22 mouse cellular contexts compared by ENCODE assay signal in genomic region chr5:120294526-120295078, GRCm38 (mm10).
DNase-seq lines count a peak whose midpoint lies in the region; ATAC-seq and TF ChIP-seq lines count a peak whose summit lies in the region.
"Had no signal": no experiment of that assay in that cellular context is flagged by ENCODE, and none has a peak within 500 bp of the region (broad histone marks: within the 10 kb centered on the region; RNA-seq: fewer than 3 reads in every experiment).

No protein-coding gene starts in this region.

- H3K9me3 ChIP-seq in forebrain, embryonic 13.5 days (replicated peaks): peaks cover 4% of the 10 kb centered on the region; the same call in 1 of the 2 replicates
- no peaks in the 10 kb centered on the region; the same call in 1 of the 2 replicates for H3K9me3 ChIP-seq in forebrain, embryonic 15.5 days
- H3K9me3 ChIP-seq in midbrain, embryonic 10.5 days (replicated peaks): peaks cover 12% of the 10 kb centered on the region
- H3K9me3 ChIP-seq in midbrain, postnatal 0 days (ENCODE audit: low read length): no peaks in the 10 kb centered on the region
- H3K9me3 ChIP-seq in midbrain, embryonic 16.5 days (replicated peaks; ENCODE audit: control insufficient read depth, low read length, poor library complexity, severe bottlenecking): no peaks in the 10 kb centered on the region
- H3K9me3 ChIP-seq: intestine, embryonic 15.5 days; liver, embryonic 15.5 days had no signal

- ATAC-seq in forebrain, embryonic 13.5 days: no peak
- no peak for ATAC-seq in forebrain, embryonic 15.5 days (replicated peaks)
- no peak for ATAC-seq in midbrain, postnatal 0 days (ENCODE audit: low FRiP score)
- peak; percentile 26; the same call in 1 of the 2 replicates for ATAC-seq in megakaryocyte progenitor cell, adult 5-6 weeks (replicated peaks; ENCODE audit: poor library complexity)
- 0 out of 2 replicates have a peak, but pooled peaks have one; percentile 27 for ATAC-seq in midbrain, embryonic 16.5 days
- ATAC-seq: intestine, embryonic 15.5 days had no signal

- TF ChIP-seq CTCF in midbrain, postnatal 0 days (IDR thresholded peaks at IDR 0.05): no peak

- H3K4me3 ChIP-seq in forebrain, embryonic 13.5 days: no peak overlapping the region
- no peak overlapping the region for H3K4me3 ChIP-seq in forebrain, embryonic 15.5 days
- H3K4me3 ChIP-seq in midbrain, embryonic 10.5 days: no peak overlapping the region
- H3K4me3 ChIP-seq in midbrain, postnatal 0 days (ENCODE audit: low read depth, low read length): no peak overlapping the region
- H3K4me3 ChIP-seq in midbrain, embryonic 16.5 days (ENCODE audit: low read depth, low read length): no peak overlapping the region
- H3K4me3 ChIP-seq: embryonic facial prominence, embryonic 15.5 days; intestine, embryonic 15.5 days; limb, embryonic 12.5 days; liver, embryonic 15.5 days had no signal

- WGBS in forebrain, embryonic 13.5 days: 41% methylated on average over 16 of the region's 16 CpGs
- WGBS in forebrain, embryonic 15.5 days: 45% methylated on average over 16 of the region's 16 CpGs
- 37% methylated on average over 16 of the region's 16 CpGs for WGBS in midbrain, embryonic 10.5 days
- 35% methylated on average over 16 of the region's 16 CpGs for WGBS in midbrain, postnatal 0 days
- 31% methylated on average over 15 of the region's 16 CpGs for WGBS in midbrain, embryonic 16.5 days

- no peak overlapping the region for H3K4me2 ChIP-seq in forebrain, embryonic 13.5 days
- no peak overlapping the region for H3K4me2 ChIP-seq in forebrain, embryonic 15.5 days (replicated peaks)
- no peak overlapping the region for H3K4me2 ChIP-seq in midbrain, postnatal 0 days (ENCODE audit: low read depth, low read length, poor library complexity, severe bottlenecking)
- no peak overlapping the region for H3K4me2 ChIP-seq in midbrain, embryonic 16.5 days (ENCODE audit: low read length)
- H3K4me2 ChIP-seq: embryonic facial prominence, embryonic 15.5 days; heart, embryonic 11.5 days; intestine, embryonic 15.5 days; limb, embryonic 12.5 days; liver, embryonic 15.5 days had no signal

- peaks cover 34% of the 10 kb centered on the region for H3K27me3 ChIP-seq in forebrain, embryonic 13.5 days
- H3K27me3 ChIP-seq in forebrain, embryonic 15.5 days: peaks cover 4% of the 10 kb centered on the region; the same call in 1 of the 2 replicates
- peaks cover 98% of the 10 kb centered on the region for H3K27me3 ChIP-seq in midbrain, embryonic 10.5 days (ENCODE audit: low read depth, poor library complexity, severe bottlenecking)
- no peaks in the 10 kb centered on the region; the same call in 1 of the 2 replicates for H3K27me3 ChIP-seq in midbrain, postnatal 0 days (ENCODE audit: insufficient read depth, low read length)
- no peaks in the 10 kb centered on the region for H3K27me3 ChIP-seq in midbrain, embryonic 16.5 days (ENCODE audit: control insufficient read depth, insufficient read depth, low read depth, low read length)

- H3K4me1 ChIP-seq in forebrain, embryonic 13.5 days: peaks cover 15% of the 10 kb centered on the region
- H3K4me1 ChIP-seq in forebrain, embryonic 15.5 days: no peaks in the 10 kb centered on the region
- H3K4me1 ChIP-seq in midbrain, embryonic 10.5 days: peaks cover 25% of the 10 kb centered on the region
- no peaks in the 10 kb centered on the region for H3K4me1 ChIP-seq in midbrain, postnatal 0 days (ENCODE audit: insufficient read depth, low read length)
- H3K4me1 ChIP-seq in midbrain, embryonic 16.5 days (ENCODE audit: control insufficient read depth, insufficient read depth, low read length): peaks cover 9% of the 10 kb centered on the region
- H3K4me1 ChIP-seq: intestine, embryonic 15.5 days; liver, embryonic 15.5 days had no signal

- no peak overlapping the region for H3K27ac ChIP-seq in forebrain, embryonic 13.5 days
- H3K27ac ChIP-seq in forebrain, embryonic 15.5 days (replicated peaks): no peak overlapping the region
- peak overlapping the region; percentile 59 for H3K27ac ChIP-seq in midbrain, embryonic 10.5 days (replicated peaks)
- no peak overlapping the region for H3K27ac ChIP-seq in midbrain, postnatal 0 days (ENCODE audit: low read depth, low read length)
- H3K27ac ChIP-seq in midbrain, embryonic 16.5 days (ENCODE audit: low read length): peak overlapping the region; percentile 42; the same call in 1 of the 2 replicates
- H3K27ac ChIP-seq: embryonic facial prominence, embryonic 15.5 days; intestine, embryonic 15.5 days; limb, embryonic 12.5 days; liver, embryonic 15.5 days; macrophage had no signal

- no peaks in the 10 kb centered on the region for H3K36me3 ChIP-seq in forebrain, embryonic 13.5 days (ENCODE audit: poor library complexity, severe bottlenecking)
- no peaks in the 10 kb centered on the region for H3K36me3 ChIP-seq in forebrain, embryonic 15.5 days
- no peaks in the 10 kb centered on the region for H3K36me3 ChIP-seq in midbrain, embryonic 10.5 days
- no peaks in the 10 kb centered on the region for H3K36me3 ChIP-seq in midbrain, postnatal 0 days (ENCODE audit: insufficient read depth, low read length)
- H3K36me3 ChIP-seq in midbrain, embryonic 16.5 days (ENCODE audit: control insufficient read depth, insufficient read depth, low read length): no peaks in the 10 kb centered on the region
- H3K36me3 ChIP-seq: embryonic facial prominence, embryonic 15.5 days; intestine, embryonic 15.5 days; limb, embryonic 12.5 days; liver, embryonic 15.5 days had no signal

- H3K9ac ChIP-seq in forebrain, embryonic 13.5 days: peak overlapping the region; percentile 43; the same call in 1 of the 2 replicates
- H3K9ac ChIP-seq in forebrain, embryonic 15.5 days (replicated peaks): no peak overlapping the region
- H3K9ac ChIP-seq in midbrain, postnatal 0 days (replicated peaks; ENCODE audit: low read length, poor library complexity, severe bottlenecking): no peak overlapping the region
- H3K9ac ChIP-seq in midbrain, embryonic 16.5 days (ENCODE audit: low read depth, low read length): 0 out of 2 replicates have a peak overlapping the region, but pooled peaks have one; percentile 26
- H3K9ac ChIP-seq: embryonic facial prominence, embryonic 15.5 days; intestine, embryonic 15.5 days; limb, embryonic 12.5 days; liver, embryonic 15.5 days had no signal

- DNase-seq in midbrain, embryonic 10.5 days (ENCODE audit: low spot score): no peak
- no peak for DNase-seq in midbrain, postnatal 0 days (ENCODE audit: low spot score)
- DNase-seq in layer of hippocampus, postnatal 14 days (ENCODE audit: low spot score in 2 of 2): no peak
- DNase-seq in gastrocnemius, adult 18-20 months (ENCODE audit: low spot score): no peak
- DNase-seq: adrenal gland, postnatal 10 days; cerebellum, adult 8-10 months; gastrocnemius, postnatal 10 days; heart, adult 11 months; kidney, adult 8-10 months; kidney, postnatal 10 days; thymus, adult 18-20 months; thymus, postnatal 4 days had no signal

Comparison
In these comparisons a context has a peak if more than half of its experiments do, and no peak if none do; other contexts are left out.
1. ATAC-seq: peak in megakaryocyte progenitor cell, adult 5-6 weeks (single experiment) and midbrain, embryonic 16.5 days (single experiment); none in forebrain, embryonic 13.5 days (single experiment), forebrain, embryonic 15.5 days (single experiment) and midbrain, postnatal 0 days (single experiment).
2. H3K27ac ChIP-seq: peak in midbrain, embryonic 10.5 days (single experiment) and midbrain, embryonic 16.5 days (single experiment); none in forebrain, embryonic 13.5 days (single experiment), forebrain, embryonic 15.5 days (single experiment) and midbrain, postnatal 0 days (single experiment).
3. H3K9ac ChIP-seq: peak in forebrain, embryonic 13.5 days (single experiment) and midbrain, embryonic 16.5 days (single experiment); none in forebrain, embryonic 15.5 days (single experiment) and midbrain, postnatal 0 days (single experiment).